Mouse (Mus musculus): Measurements from ENCODE around the gene Rcor1.
"Not testable (repeated sequence)": the region's sequence is repeated elsewhere in the genome, so short reads cannot be mapped to it uniquely, and the experiment has no call there.

The Rcor1 gene

GRCm38 (mm10) chr12:111028176-111029167, 10.7 kb upstream of the Rcor1 start:
- peak; percentile 82 for DNase-seq

DNA sequence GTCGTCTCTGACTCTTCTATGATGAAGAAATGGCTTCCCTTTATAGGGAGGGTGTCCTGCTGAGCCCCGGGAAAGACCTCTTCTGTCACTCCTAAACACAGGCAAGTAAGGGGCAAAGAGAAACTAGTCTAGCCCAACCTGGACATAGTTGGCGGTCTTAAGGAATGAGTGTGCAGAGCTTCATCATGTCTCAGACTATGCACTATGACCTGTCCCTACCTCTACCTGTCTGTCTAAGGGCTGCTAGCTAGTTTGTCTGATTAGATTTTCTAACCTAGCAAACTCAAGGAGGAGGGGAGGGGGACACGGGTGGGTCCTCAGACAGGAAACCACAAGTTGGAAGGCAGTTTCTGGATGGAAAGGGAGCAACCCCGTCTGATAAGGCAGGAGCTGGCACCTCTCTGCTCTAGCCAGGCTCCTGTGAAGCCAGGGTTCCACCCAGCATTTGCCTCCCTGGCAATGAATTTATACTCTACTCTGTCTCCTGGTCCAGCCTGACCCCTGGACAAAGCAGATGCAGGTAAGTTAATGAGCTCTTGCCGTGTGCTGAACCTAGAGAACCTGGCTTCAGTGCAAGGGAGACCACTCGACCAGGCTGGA, 9.8 kb upstream of the Rcor1 start:
- DNase-seq = no peak

- no peak for DNase-seq
Observed at GRCm38 (mm10) chr12:111032839-111033238, 6.3 kb upstream of the Rcor1 start.

DNA sequence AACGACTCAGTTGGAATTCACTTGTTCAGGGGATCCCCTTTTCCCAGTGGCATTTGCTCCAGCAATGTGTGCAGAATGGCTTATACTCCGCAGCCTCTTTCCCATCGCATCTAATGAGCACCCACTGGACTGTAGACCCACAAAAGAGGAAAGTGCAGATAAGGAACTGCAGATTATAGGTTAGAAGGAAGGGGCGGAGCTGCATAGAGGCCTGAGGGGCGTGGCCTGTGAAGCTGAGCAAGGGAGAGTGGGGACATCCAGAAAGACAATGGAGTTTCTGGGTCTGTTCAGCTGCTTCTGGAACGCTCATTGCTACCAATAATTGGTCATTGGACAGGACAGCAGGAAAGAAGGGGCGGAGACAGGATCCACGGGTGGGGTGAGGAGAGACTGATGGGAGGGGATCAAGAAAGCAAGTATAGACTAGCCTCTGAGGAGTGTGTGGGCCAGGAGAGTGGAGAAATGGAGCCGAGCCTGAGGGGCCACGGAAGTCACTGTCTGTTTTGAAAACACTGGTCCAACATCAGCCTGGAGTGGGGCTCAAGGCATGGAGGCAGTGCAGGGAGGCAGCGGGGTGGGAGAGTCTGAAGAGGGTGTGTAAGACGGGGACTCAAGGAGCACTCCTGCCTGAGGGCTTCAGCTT, 3.8 kb upstream of the Rcor1 start:
- DNase-seq = peak; percentile 95

DNA sequence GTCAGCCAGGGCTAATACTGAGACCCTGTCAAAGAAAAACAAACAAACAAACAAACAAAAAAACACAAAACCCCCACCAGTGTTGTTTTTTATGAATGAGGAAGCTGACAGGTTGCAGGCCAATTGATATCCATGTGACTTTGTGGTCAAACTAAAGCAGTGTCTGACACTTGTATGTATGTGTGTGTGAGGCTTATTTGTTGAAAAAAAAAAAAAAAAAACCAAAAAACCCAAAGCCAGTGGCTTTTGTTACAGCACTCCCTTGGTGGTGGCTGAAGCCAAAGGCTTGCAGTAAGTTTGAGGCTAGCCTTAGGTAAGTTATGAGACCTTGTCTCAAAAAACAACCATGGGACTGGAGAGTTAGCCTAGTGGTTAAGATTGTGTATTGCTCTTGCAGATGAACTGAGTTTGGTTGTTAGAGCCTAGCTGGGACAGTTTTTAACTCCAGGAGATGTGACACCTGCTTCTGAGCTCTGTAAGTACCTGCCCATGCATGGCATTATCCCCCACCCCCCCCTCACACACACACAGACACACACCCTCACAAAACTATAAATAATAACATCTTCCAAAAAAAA, 2.9 kb upstream of the Rcor1 start:
- no peak for DNase-seq

DNA sequence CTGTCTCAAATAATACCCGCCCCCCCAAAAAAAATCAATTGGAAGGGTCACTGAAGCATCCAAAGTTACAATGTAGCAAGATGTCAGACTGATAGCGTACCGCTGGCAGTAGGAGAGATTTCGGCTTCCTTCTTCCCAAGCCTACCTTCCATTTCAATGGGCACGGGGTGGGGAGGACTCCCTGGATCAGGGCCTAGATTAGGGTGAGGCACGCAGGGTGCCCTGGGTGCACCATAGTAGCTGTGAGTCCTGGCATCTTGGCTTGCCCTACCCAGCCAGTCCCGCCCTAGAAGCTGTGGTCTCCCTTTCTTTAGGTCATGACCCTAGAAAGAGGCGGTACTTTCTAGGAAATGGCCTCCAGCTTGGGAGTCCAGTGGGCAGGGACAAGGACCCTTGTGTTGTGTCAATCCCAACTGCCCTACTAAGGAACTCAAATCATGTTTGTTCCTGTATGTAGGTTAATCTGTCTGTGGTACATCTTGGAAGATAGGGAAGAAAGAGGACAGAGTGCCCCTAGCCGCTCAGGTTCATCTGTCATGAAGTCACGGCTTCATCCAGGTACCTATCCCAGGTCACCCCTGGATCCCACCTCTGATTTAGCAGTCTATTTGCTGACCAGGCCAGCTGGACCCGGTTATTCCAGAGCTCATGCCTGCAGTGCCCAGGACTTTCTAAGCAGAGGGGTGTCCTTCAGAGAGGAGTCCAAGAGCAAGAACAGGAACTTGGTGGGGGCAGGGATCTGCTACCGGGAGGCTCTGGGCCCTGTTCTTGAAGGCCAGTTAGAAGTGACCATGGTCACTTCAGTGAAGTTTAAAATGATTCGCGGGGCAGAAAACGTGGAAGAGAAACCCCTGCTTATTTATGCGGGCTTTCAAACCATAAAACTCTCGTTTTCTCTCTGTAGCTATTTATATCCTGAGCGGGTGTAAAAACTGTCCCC, 1.6 kb upstream of the Rcor1 start:
- DNase-seq = peak; percentile 95

DNA sequence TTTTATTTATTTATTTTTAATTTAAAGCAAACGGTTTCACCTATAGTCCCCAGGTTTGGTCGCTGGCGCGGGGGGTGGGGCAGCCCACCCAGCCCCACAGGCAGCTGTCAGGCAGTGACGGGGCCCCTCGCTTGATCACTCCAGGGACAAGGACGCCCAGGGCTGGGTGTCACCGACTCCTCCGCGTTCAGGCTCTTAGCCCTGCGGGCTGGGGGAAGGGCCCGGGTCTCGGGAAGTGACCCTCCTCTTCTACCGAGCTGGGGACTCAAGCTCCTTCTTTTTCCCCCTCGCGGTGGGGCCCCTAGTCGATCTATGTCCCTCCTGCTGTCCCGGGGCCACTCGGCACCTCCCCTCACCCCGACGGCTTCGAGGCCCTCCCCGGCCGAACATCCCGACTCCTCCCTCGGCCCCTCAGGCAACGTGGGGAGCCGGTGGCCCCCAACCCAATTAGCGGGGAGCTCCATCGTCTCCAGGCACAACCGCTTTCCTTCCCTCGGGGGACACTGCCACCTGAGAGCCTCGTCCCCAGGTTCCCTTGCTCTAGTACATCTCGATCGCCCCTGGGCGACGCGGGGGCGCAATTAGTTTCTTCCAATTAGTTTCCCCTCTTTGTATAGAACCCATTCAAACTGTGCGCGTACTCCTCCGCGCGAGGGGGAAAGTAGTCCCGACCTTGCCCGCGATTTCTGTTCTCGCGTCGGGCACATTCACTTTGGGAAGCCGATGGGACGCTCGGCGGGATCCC, 748 bp upstream of the Rcor1 start:
- DNase-seq = peak; percentile 97

- DNase-seq = peak; percentile 94
Observed at GRCm38 (mm10) chr12:111039771-111040530, 800 bp downstream of the Rcor1 start.

DNA sequence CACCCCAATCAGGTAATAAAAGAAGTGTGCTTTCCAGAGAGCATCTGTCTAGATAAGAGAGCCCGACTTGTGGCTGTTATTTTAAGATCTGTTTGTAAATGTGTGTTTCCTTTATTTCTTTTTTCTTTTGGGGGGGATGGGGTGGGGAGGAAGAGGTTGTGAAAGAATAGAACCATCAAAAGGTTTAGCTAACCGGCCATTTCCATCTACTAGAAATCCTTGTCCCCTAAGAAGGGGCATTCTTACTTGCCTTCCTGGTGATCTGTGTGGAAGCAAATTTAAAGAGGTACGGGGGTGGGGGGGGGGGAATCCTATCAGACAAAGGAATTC, 1.3 kb downstream of the Rcor1 start:
- DNase-seq = no peak

DNA sequence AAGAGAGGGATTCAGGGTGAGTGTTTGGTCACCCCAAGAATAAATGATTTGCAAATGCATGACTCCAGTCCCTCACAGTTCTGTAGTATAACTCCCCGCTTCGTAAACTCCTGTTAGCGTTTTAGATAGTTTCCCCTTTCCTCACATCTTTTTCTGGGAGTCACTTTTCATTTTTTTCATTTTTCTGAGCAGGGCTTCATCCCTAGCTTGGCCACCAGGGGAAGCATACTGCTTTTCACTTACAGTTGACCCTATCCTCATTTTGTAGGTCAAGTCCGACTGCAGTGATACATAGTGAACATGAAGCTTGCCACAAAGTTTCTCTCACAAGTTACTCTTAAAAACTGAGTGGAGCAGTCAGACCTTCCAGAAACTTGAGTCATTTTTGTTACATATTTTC, 2.0 kb downstream of the Rcor1 start:
- no peak for DNase-seq

GRCm38 (mm10) chr12:111042365-111042764, 3.2 kb downstream of the Rcor1 start:
- no peak for DNase-seq

- no peak for DNase-seq
Observed at GRCm38 (mm10) chr12:111044880-111045279, 5.7 kb downstream of the Rcor1 start.

GRCm38 (mm10) chr12:111046866-111047265, 7.7 kb downstream of the Rcor1 start:
- no peak for DNase-seq

GRCm38 (mm10) chr12:111048201-111048600, 9.1 kb downstream of the Rcor1 start:
- DNase-seq = no peak

GRCm38 (mm10) chr12:111050256-111050655, 11.1 kb downstream of the Rcor1 start:
- DNase-seq = no peak

DNA sequence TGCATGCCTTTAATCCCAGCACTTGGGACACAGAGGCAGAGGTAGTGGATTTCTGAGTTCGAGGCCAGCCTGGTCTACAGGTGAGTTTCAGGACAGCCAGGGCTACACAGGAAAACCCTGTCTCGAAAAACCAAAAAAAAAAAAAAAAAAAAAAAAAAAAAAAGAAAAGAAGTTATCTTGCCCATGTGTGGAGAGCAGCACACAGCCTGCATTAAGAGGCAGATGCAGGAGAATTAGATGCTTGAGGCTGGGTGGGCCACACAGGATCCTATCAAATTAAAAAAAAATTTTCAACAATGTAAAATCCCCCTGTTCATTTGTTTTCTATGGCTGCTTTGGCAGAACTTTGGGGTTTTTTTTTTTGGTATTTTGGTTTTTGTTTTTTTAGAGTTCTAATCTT, 24.2 kb downstream of the Rcor1 start:
- no peak for DNase-seq

GRCm38 (mm10) chr12:111064220-111064619, 25.1 kb downstream of the Rcor1 start:
- no peak for DNase-seq

DNA sequence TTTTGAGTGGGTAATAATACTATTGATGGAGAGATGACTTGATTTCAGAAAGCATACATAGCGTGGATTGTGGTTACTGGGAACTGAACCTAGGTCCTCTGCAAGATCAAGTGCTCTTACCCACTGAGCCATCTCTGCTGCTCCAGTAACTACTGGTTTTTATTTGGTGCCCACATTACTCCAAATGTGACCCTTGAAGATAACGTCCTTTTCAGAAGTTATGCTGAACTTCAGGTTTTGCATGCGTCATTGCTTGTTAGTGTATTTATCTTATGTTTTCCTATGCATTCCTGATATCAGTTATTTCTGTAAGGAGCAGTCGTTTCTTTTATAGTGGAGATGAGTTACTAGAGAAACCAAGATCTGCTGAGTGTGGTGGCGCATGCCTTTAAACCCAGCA, 26.2 kb downstream of the Rcor1 start:
- DNase-seq = no peak

- no peak for DNase-seq
Observed at GRCm38 (mm10) chr12:111067816-111068215, 28.7 kb downstream of the Rcor1 start.

GRCm38 (mm10) chr12:111069299-111069698, 30.1 kb downstream of the Rcor1 start:
- DNase-seq = not testable (repeated sequence)

- no peak for DNase-seq
Observed at GRCm38 (mm10) chr12:111071009-111071408, 31.9 kb downstream of the Rcor1 start.
